Mouse (Mus musculus) left cerebral cortex, postnatal 10 days (tissue): ENCODE results near the gene Anapc16. TPM values are rescaled to one million over a fixed set of nuclear protein-coding genes. Genes with fewer than 3 reads are reported as not detected.
"Not testable (repeated sequence)": the region's sequence is repeated elsewhere in the genome, so short reads cannot be mapped to it uniquely, and the experiment has no call there.

Experiments used
- DNase-seq, 2 experiments: peaks; one replicate each; pipeline ENCODE4 v3.0.0; 2021 to 2022; ENCODE audit warnings: low spot score in 2 of 2, mixed read lengths in 1 of 2; ENCODE audit errors: extremely low spot score in 1 of 2
- intact Hi-C: fragments of 180-260 bp; cut with DNase I; formaldehyde crosslinking; loops from one replicate; pipeline ENCODE4 v1.15.1; 2025
- total RNA-seq, 2 experiments: library from RNA; stranded (reverse); gene quantifications; 2 replicates each; pipeline ENCODE4 v1.2.3; 2021

The Anapc16 gene
- total RNA-seq, 2 experiments from 2014 or later = 61.8 to 68.6 TPM

DNA sequence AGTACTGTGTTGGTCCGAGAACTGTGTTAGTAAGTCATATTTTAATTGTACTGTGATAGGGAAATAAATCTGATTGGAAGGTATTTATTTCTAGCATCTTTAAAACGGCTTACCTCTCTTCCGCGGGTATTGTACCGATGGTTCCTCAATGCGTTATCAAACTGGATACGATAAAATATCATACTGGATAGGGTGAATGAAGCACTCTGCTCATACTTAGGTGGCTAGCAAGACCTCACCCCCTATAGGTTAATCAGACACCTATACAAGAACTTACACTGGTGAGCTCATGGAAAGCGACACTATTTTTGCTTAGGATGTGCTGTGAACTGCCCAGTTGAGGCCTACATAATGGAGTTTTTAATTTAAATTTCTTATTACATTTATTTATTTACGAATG lies 912 bp upstream of the Anapc16 start:
- intact Hi-C loops = loop anchor here (2.0 to 5.0 kb wide), 3 partner anchors 45 to 112 kb away; partner anchors contain the start of gene Spock2
- DNase-seq = no peak

GRCm38 (mm10) chr10:60003213-60003752 lies 348 bp upstream of the Anapc16 start:
- intact Hi-C loops = loop anchor here (2.0 to 5.0 kb wide), 3 partner anchors 44 to 111 kb away; partner anchors contain the start of gene Spock2
- DNase-seq = no peak

DNA sequence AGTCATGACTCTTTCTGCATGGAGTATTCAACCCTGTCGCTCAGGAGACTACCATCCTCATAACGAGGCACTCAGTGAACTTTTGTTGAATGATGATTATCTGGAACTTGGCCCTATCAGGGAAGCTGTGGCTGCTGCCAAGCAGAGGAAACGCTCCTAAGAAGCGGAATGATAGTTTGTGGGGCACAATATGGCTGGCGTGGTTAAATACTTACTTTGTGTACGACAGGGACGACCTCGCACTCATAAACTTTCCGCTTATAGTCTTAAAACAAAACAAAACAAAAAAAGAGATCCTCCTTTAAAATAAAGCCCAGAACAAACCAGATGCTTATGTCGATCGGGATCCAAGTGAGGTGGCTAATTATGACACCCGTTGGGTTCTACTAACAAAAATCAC lies 732 bp downstream of the Anapc16 start:
- intact Hi-C loops = loop anchor here (2.0 to 5.0 kb wide), 3 partner anchors 43 to 110 kb away; partner anchors contain the start of gene Spock2
- DNase-seq = no peak

DNA sequence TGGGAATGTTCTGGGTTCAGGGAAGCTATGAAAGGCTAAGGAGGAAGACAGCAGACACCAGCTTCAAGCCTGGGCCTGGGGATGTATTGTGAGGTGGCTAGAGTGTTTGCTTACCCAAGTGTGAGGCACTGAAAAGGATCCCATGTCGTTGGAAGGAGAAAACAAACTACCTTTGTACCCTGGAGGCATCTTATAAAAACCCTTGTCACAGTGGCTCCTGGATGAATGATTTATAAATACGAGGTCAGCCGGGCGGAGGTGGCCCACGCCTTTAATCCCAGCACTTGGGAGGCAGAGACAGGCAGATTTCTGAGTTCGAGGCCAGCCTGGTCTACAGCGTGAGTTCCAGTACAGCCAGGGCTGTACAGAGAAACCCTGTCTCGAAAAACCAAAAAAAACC lies 1.3 kb downstream of the Anapc16 start:
- not testable (repeated sequence) for DNase-seq
- intact Hi-C loops = loop anchor here (2.0 to 5.0 kb wide), 3 partner anchors 43 to 109 kb away; partner anchors contain the start of gene Spock2

DNA sequence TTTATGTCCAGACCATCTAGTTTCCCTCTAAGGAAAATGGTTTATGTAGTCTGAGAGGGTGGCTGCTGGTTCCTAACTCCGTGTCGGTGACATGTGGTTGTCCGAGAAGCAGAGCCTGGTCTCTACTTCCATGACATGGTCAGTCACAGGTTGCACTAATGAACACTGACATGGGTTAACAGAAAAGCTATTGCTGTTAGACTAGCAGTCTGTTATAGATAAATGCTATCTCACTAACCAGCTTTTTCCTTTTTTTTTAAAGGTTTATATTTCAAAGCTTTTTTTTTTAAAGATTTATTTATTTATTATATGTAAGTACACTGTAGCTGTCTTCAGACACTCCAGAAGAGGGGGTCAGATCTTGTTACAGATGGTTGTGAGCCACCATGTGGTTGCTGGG lies 3.9 kb downstream of the Anapc16 start:
- DNase-seq = no peak
- intact Hi-C loops = no loop called here

DNA sequence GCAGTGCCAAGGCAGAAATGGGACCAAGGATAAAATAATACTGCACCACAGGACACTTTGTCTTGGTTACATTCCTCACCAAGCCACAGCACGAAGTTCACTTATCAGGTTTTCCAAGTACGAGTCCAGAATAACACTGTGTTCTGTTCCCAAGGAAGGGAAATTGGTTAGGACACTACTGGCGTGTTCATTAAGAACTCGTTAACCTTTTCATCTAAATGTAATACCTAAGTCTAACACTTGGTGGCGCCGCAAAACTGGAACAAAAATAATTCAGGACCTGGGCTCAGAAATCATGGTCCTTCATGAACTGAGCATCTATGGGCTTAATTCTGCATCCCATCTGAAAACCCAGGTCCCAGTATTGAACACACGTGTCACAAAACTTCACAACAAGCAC lies 5.3 kb downstream of the Anapc16 start:
- intact Hi-C loops = no loop called here
- peak in 1 of 2 experiments; percentile 56 for DNase-seq

DNA sequence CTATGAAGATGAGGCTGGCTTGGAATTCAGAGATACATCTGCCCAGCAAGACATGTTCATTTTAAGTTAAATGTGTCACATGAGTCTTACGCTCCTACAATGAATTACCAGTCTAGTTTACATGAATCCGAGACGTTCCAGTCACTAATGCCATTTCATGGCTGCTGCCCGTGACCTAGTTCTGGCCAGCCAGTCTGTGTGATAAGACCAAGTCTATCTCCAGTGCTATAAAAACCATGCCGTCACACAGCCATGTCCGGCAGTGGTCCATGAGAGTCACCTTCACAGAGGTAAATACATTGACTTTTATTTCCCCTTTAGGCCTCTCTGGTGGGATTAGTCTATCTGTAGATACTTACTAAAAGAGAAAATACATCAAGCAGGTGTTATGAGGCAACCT lies 7.0 kb downstream of the Anapc16 start:
- DNase-seq = no peak
- intact Hi-C loops = no loop called here

DNA sequence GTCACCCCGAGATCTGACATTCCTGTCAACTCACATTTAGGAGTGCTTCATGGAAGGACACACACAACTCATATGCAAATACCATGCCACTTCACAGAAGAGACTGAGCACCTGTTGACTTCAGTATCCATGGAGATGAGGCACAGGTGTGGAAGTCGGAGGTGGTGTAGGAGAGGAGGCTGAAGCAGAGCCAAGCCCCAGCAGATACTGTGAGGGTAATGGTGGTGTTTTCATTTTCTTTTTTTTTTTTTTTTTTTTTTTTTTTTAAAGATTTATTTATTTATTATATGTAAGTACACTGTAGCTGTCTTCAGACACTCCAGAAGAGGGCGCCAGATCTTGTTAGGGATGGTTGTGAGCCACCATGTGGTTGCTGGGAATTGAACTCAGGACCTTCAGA lies 9.1 kb downstream of the Anapc16 start:
- intact Hi-C loops, DNase-seq: not testable (repeated sequence)

GRCm38 (mm10) chr10:59992024-59992423 lies 10.9 kb downstream of the Anapc16 start:
- intact Hi-C loops = no loop called here
- no peak for DNase-seq

- DNase-seq = no peak
- intact Hi-C loops = no loop called here
These were observed 11.6 kb downstream of the Anapc16 start for GRCm38 (mm10) chr10:59991262-59991880.

GRCm38 (mm10) chr10:59990393-59990792 lies 12.5 kb downstream of the Anapc16 start:
- intact Hi-C loops = no loop called here
- no peak for DNase-seq

- intact Hi-C loops = no loop called here
These were observed 14.9 kb downstream of the Anapc16 start for GRCm38 (mm10) chr10:59988036-59988435.

GRCm38 (mm10) chr10:59982379-59982873 lies 20.5 kb downstream of the Anapc16 start:
- no peak for DNase-seq
- intact Hi-C loops = no loop called here

More at GRCm38 (mm10) chr10:59988036-59988435, 14.9 kb downstream of the Anapc16 start:
- DNase-seq = no peak

- intact Hi-C loops = no loop called here
- no peak for DNase-seq
These were observed 21.1 kb downstream of the Anapc16 start for GRCm38 (mm10) chr10:59981792-59982191.

DNA sequence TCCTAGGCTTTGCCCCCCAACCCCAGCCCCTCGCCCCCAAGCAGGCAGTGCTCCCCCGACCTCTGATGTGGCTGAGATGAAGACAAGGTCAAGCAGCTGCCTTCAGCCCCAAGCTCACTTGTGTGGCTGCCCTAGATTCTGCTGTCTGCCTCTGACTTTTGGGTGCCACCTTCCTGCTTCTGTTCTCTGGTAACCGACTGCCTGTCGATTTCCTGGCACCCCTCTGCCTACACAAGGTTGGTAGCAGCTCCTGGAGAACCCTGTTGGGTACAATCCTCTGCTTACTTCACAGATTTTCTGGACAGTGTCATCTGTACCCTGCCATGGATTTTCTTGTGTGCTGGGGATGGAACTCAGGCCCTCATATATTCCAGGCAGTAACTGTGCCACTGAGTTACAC lies 21.6 kb downstream of the Anapc16 start:
- no peak for DNase-seq
- intact Hi-C loops = no loop called here

GRCm38 (mm10) chr10:59980815-59981244 lies 22.1 kb downstream of the Anapc16 start:
- DNase-seq = peak in 1 of 2 experiments; percentile 43
- intact Hi-C loops = no loop called here

DNA sequence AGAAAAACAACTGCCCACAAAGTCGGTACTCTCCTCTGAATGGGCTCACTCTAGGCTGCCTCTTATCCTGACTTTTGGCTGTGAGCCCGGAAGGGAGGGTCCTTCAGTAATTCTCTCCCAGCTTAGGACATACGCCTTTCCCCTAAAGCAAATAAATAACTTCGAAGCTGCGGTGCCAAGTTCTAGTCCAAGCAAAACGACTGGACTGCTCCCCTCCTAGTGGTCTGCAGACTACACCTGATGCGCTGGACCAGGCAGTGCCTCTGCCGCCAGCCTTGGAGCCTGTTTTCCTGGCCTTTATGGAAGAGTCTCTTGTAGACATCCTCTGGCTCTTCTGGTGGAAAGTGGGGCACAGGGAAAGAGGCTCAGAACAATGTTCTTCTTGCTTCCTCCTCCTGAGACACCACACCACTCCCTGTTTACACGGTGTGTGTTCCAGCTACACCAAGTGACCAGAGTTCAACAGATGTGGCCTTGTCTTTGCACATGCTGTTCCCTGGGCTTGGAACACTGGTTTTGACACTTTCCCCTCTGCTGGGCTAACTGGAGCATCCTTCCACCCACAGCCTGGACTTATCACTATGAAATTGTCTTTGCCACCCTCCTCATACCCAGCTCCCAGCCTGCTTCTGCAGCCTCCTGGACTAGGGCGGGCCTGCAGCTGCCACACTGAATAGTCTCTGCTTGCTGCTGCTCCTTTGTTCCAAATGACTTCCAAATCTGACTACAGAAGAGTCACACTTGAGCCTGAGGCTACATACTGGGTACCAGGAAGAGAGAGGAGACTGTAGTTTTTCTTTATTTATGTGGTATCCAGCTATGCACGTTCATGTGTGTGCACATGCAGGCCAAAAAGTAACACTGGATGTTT lies 23.8 kb downstream of the Anapc16 start:
- DNase-seq = peak in 1 of 2 experiments; percentile 91
- intact Hi-C loops = no loop called here

DNA sequence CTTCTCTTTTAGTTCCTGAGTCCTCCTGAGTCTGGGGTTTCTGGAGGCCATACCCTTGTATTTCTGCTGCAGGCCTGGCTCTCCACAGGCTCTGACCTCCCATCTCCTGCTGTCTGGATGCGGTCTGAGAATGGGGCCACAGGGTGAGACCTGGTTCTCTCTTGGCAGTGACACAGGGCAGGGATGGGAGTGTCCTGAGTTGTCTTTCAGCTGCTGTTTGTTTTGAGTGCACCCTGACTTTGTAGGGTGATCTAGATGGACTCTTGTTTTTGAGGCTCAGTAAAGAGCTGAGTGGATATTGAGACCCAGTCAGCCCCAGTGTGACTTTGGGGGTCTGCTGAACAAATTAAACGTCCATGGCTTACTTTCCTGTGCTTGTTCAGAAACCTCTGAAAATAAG lies 24.5 kb downstream of the Anapc16 start:
- intact Hi-C loops = no loop called here
- no peak for DNase-seq

DNA sequence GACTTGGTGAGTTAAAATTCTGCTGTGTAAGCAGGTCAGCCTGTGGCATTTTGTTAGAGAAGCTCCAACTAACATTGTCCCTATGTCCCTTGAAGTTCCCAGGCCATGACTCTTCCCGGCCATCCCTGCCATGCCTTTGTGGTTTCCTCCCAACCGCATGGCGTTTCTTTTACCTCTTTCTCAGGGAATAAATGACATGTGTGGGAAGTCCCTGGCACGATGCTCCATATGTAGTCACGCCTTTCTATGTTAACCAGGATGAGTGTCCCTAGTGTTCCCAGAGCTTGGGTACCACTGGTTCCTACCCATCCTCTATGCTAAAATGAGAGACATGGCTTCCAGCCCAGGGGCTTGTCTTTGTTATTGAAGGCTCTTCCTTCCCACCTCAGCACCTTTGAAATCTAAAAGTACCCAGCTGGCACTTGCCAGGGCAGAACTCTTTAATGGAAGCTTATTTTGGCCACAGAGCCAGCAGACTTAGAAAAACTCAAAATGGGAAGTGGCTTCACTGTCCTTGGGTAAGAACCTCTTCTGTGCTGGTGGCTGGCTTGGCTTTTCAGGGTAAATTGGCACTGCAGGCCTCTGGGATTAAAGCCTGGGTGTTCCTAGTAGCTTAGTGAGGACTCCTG lies 25.1 kb downstream of the Anapc16 start:
- no peak for DNase-seq
- intact Hi-C loops = no loop called here
